Mouse (Mus musculus) left cerebral cortex, adult 18-20 months (tissue): ENCODE measurements around the gene Kdm2a. TPM values are rescaled to one million over a fixed set of nuclear protein-coding genes. Genes with fewer than 3 reads are reported as not detected.
"Not testable (repeated sequence)": the region's sequence is repeated elsewhere in the genome, so short reads cannot be mapped to it uniquely, and the experiment has no call there.

Experiments
- DNase-seq, 2 experiments: peaks; one replicate each; pipeline ENCODE4 v3.0.0; 2021 to 2022; ENCODE audit warnings: low spot score in 2 of 2, mixed read lengths in 1 of 2
- total RNA-seq, 2 experiments: library from RNA; stranded (reverse); gene quantifications; 2 replicates each; pipeline ENCODE4 v1.2.3; 2021

Gene Kdm2a
- total RNA-seq, 2 experiments from 2014 or later = 74.0 to 77.0 TPM

DNA sequence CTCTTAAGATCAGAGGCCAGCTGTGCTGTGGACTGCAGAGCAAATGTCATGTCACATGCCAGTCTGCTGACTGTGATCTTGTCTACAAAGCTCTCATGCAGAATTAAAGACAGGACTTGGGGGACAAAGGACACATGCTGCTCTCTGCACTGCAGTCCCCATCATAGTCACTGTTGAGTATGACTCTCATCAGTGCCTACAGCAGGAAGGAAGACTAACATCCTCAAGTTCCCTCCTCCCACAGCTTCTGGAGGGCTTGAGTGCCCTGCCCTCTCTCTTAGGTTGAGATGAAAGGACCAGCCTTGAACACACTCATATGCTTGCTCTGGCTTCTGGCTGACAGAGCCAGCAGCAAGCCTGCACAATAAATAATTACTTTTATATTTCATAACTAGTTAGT, 19.6 kb upstream of the Kdm2a start:
- no peak for DNase-seq

- peak; percentile 54 to 77 for DNase-seq
Observed at GRCm38 (mm10) chr19:4417183-4417582, 19.1 kb upstream of the Kdm2a start.

DNA sequence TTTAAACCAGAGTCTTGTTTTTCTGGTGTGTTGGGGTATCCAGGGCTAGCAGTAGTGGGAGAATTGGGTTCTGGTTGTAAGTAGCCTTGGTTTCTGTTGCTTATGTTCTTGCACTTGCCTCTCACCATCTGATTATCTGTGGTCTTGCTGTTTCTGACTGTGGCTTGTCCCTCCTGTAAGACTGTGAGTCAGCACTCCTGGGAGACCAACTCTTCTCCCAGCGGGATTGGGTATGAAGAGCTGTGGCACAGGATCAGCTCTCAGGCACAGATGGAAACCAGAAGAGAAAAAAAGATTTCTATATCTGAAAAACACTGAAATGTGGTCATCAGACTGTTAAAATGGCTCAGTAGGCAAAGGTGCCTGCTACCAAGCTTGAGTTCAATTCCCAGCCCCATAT, 16.5 kb upstream of the Kdm2a start:
- no peak for DNase-seq

- no peak for DNase-seq
Observed at GRCm38 (mm10) chr19:4409062-4409461, 11.0 kb upstream of the Kdm2a start.

DNA sequence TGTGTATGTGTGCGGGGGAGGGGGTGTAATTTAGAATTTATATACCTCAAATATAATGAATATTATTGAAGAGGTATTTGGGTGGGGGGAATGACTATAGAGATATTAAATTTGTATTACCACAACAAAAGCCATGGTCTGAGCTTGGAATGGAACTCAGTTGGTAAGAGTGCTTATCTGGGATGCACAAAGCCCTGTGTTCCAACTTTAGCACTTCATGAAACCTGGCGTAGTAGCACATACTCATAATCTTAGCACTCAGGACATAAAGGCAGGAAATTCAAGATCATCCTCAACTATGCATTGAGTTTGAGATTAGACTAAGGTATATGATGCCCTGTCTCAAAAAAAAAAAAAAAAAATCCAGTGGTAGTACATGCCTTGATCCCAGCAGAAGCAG, 6.8 kb upstream of the Kdm2a start:
- no peak for DNase-seq

GRCm38 (mm10) chr19:4398959-4399358, 874 bp upstream of the Kdm2a start:
- no peak for DNase-seq

DNA sequence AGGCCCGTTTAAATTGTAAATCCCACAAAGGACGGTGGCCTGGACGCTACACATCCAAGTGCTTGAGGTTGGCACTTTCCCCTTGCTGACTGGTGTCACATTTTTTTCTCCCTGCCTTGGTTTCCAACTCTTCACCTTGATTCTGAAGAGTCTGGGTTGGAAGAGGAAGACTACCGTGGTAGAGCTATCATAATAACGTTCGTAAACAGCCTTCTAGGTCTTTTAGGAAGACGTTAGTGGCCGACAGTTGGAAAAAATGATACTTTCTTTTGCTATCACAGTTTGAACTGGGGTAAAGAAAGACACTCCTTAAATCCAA, 504 bp upstream of the Kdm2a start:
- no peak for DNase-seq

GRCm38 (mm10) chr19:4396998-4397797, 887 bp downstream of the Kdm2a start:
- DNase-seq = peak; percentile 91 to 94

- DNase-seq = peak in 1 of 2 experiments; percentile 11
Observed at GRCm38 (mm10) chr19:4396081-4396997, 1.7 kb downstream of the Kdm2a start.

GRCm38 (mm10) chr19:4387276-4387675, 10.8 kb downstream of the Kdm2a start:
- DNase-seq = no peak

DNA sequence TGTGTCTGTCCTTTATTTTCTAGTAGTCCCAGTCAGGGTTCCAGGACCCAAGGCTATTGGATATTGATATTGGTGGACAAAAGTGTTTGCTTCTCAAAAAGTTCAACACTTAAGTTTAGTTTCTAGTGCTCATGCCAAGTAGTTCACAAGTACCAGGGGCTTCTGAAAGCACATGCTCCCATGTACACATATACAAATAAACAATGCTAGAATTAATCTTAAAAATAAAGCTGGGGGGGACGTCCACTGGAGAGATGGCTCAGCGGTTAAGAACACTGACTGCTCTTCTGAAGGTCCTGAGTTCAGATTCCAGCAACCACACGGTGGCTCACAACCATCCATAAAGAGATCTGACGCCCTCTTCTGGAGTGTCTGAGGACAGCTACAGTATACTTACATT, 13.1 kb downstream of the Kdm2a start:
- no peak for DNase-seq

GRCm38 (mm10) chr19:4384322-4384721, 13.8 kb downstream of the Kdm2a start:
- DNase-seq = no peak

DNA sequence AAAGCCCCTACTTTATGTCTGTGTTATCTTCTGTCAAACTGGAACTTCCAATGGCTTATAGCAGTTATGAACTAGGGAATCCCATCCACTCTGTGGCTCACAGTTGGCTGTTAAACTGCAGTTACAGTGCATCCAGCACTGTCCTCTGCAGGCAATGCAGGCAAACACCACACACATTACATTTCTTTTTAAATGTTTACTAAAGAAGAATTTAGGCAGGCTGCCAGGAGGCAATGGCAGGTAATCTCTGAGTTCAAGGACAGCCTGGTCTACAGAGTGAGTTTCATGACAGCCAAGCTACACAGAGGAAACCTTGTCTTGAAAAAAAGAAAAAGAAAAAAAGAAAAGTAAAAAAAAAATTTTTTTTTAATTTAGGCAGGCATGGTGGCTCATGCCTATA, 14.8 kb downstream of the Kdm2a start:
- no peak for DNase-seq

DNA sequence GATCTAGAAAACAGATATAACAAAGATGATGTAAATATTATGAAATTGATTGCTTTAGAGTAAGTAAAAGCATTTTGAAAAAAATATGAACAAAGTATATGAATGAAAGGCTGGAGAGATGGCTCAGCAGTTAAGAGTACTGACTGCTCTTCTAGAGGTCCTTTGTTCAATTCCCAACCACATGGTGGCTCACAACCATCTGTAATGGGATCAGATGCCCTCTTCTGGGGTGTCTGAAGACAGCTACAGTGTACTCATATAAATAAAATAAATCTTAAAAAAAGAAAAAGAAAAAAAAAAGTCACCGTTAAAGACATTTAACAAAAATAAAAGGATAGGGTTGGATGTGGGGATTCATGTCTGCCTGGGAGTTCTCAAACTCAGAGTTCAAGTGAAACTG, 15.8 kb downstream of the Kdm2a start:
- not testable (repeated sequence) for DNase-seq

- no peak for DNase-seq
Observed at GRCm38 (mm10) chr19:4370656-4371055, 27.4 kb downstream of the Kdm2a start.

GRCm38 (mm10) chr19:4370254-4370653, 27.8 kb downstream of the Kdm2a start:
- DNase-seq = no peak

- no peak for DNase-seq
Observed at GRCm38 (mm10) chr19:4349455-4349854, 48.6 kb downstream of the Kdm2a start.

- DNase-seq = no peak
Observed at GRCm38 (mm10) chr19:4346479-4346878, 51.6 kb downstream of the Kdm2a start.

DNA sequence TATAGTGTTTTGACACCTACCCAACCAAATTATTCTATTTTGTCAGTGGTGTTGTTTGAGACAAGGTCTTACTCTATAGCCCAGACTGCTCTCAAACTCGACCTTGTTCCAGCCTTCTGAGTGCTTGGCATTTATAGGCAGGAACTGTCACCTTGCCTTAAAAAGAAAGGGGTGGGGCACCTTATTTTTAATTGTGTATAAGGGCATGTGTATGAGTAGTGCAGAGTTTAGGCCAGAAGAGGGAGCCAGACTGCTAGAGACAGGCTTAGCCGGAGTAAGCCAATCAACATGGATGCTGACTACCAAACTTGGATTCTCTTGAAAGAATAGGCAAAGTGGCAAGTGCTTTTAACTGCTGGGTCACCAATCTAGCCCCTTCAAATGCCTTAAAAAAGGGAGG, 59.9 kb downstream of the Kdm2a start:
- DNase-seq = peak in 1 of 2 experiments; percentile 42

DNA sequence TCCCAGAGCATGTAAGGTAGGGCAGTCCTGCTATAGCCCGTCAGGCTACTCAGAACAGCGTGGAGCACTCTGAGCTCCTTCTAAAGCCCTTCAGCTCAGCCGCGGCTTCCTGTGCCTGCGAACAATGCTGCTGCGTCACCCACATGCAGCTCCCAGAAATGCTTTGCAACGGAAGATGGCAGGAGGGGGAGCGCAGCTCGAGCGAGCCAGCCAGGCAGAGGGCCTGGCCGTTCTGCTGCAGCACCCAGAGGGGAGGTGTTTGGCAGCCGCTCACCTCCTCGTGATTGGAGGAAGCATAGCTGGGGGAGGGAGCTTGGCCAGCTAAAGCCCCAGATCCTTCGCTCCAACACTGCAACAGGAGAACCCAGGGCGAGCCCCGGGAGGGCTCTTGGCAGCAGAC, 64.3 kb downstream of the Kdm2a start:
- DNase-seq = peak; percentile 89 to 93

DNA sequence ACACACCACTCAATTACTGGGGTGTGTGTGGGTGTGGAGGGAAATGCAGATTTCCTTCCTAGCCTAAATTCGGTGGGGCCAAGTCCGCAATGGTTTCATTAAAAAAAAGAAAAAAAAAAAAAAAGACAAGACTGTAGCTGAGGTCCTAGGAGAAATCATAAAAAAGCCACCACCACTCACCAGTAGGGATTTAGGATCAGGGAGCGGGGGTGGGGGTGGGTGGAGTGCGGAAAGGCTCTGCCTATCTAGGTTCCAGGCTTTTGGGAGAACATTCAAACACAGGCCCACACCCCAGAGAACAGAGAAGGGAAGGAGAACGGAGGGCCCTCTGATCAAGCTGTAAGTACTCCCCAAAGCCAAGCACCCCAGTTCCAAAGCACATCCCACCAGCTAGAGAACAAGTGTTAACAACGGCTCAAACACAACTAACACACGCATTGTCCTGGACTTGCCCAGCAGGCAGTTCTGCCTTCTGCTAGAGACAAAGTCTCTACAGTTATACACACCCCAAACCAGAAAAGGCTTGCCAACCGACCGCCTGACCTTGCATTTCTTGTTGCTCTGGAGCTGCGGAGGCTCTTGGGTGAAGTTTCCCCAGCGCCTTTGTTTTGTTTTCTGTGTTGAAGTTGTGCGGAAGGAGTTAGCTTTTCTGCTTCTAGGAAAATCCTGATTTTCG, 64.8 kb downstream of the Kdm2a start:
- peak; percentile 9 to 30 for DNase-seq

GRCm38 (mm10) chr19:4332653-4333052, 65.4 kb downstream of the Kdm2a start:
- DNase-seq = peak; percentile 33 to 36
